Mouse (Mus musculus) 416B (cell line): ENCODE data around the gene A930018P22Rik.

Experiments
- DNase-seq: peaks from one replicate; pipeline ENCODE4 v3.0.0; 2011; ENCODE audit warnings: low read depth

The A930018P22Rik gene

GRCm38 (mm10) chr2:104119097-104119496, 3.5 kb upstream of the A930018P22Rik start:
- no peak for DNase-seq

- DNase-seq: no peak
Observed at GRCm38 (mm10) chr2:104120312-104120711, 2.3 kb upstream of the A930018P22Rik start.

- DNase-seq: peak; percentile 37
Observed at GRCm38 (mm10) chr2:104121681-104122504, 676 bp upstream of the A930018P22Rik start.

- no peak for DNase-seq
Observed at GRCm38 (mm10) chr2:104123540-104123939, 971 bp downstream of the A930018P22Rik start.

GRCm38 (mm10) chr2:104124071-104124470, 1.5 kb downstream of the A930018P22Rik start:
- no peak for DNase-seq

- no peak for DNase-seq
Observed at GRCm38 (mm10) chr2:104128803-104129531, 6.4 kb downstream of the A930018P22Rik start.

GRCm38 (mm10) chr2:104130165-104130564, 7.6 kb downstream of the A930018P22Rik start:
- DNase-seq: no peak

GRCm38 (mm10) chr2:104130969-104131368, 8.4 kb downstream of the A930018P22Rik start:
- DNase-seq: peak; percentile 44

- DNase-seq: no peak
Observed at GRCm38 (mm10) chr2:104132266-104132859, 9.8 kb downstream of the A930018P22Rik start.

GRCm38 (mm10) chr2:104133042-104133810, 10.7 kb downstream of the A930018P22Rik start:
- DNase-seq: no peak

- DNase-seq: peak; percentile 82
Observed at GRCm38 (mm10) chr2:104134150-104135056, 11.8 kb downstream of the A930018P22Rik start.

GRCm38 (mm10) chr2:104135920-104136319, 13.4 kb downstream of the A930018P22Rik start:
- peak; percentile 20 for DNase-seq

GRCm38 (mm10) chr2:104142140-104142539, 19.6 kb downstream of the A930018P22Rik start:
- DNase-seq: no peak

GRCm38 (mm10) chr2:104144004-104144403, 21.4 kb downstream of the A930018P22Rik start:
- DNase-seq: no peak

- DNase-seq: peak; percentile 86
Observed at GRCm38 (mm10) chr2:104145983-104146382, 23.4 kb downstream of the A930018P22Rik start.

GRCm38 (mm10) chr2:104147910-104148561, 25.5 kb downstream of the A930018P22Rik start:
- DNase-seq: no peak

- peak; percentile 52 for DNase-seq
Observed at GRCm38 (mm10) chr2:104150608-104151397, 28.2 kb downstream of the A930018P22Rik start.

GRCm38 (mm10) chr2:104153345-104153744, 30.8 kb downstream of the A930018P22Rik start:
- DNase-seq: no peak

- no peak for DNase-seq
Observed at GRCm38 (mm10) chr2:104153876-104154275, 31.3 kb downstream of the A930018P22Rik start.
